Mouse (Mus musculus) urinary bladder, postnatal 14 days (tissue): ENCODE data around the gene Lgr4.

Experiments used
- DNase-seq: peaks from one replicate; pipeline ENCODE4 v3.0.0; 2021; ENCODE audit warnings: low spot score

Gene Lgr4

GRCm38 (mm10) chr2:109951050-109951449, 33.6 kb downstream of the Lgr4 start:
- no peak for DNase-seq

DNA sequence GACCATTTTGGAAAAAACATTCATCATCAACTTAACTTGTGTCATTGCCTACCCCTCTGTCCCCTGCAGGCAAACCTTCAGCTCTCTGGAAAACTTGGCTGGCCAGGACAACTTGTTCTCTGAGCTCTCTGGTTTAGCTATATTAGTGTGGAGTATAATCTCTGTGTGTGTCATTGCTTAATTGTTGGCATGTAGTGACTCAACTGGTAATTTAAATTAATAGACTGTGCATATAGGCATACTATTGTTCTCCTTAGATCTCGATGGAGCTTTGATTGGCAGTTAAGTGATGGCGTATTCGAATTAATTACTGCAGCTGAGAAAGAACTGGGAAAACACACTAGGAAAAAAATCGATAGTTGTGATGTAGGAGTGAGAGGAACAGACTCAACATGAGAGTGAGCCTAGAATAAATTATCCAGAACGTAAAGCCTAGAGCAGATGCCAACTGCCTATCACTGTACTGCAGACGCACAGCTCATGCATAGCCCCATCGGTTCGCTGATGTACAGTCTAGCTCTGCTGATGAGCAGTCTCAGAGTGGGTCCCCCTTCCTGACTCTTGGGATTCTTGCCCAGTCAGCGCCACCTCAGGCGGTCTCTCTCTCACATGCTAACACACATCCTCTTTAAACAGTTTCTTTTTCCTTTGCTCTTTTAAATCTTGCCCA, 35.7 kb downstream of the Lgr4 start:
- DNase-seq: no peak

DNA sequence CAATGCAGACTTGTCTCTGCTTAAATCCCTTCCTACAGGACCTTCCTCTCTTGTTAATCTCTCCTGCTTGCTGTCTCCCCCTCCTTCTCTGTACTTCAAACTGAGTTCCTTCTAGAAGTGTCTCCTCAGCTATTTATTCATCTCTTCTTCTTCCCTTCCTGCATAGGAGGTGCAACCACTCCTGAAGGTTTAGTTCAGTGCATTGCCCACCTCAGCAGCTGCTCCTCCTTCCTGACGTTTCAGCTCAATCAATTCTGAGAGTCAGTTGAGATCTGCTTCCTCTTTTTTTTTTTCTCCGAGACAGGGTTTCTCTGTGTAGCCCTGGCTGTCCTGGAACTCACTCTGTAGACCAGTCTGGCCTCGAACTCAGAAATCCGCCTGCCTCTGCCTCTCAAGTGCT, 36.4 kb downstream of the Lgr4 start:
- no peak for DNase-seq

- no peak for DNase-seq
These were observed 37.6 kb downstream of the Lgr4 start for GRCm38 (mm10) chr2:109955060-109955459.

- DNase-seq: no peak
These were observed 38.5 kb downstream of the Lgr4 start for GRCm38 (mm10) chr2:109955910-109956309.

- no peak for DNase-seq
These were observed 39.3 kb downstream of the Lgr4 start for GRCm38 (mm10) chr2:109956785-109957184.

DNA sequence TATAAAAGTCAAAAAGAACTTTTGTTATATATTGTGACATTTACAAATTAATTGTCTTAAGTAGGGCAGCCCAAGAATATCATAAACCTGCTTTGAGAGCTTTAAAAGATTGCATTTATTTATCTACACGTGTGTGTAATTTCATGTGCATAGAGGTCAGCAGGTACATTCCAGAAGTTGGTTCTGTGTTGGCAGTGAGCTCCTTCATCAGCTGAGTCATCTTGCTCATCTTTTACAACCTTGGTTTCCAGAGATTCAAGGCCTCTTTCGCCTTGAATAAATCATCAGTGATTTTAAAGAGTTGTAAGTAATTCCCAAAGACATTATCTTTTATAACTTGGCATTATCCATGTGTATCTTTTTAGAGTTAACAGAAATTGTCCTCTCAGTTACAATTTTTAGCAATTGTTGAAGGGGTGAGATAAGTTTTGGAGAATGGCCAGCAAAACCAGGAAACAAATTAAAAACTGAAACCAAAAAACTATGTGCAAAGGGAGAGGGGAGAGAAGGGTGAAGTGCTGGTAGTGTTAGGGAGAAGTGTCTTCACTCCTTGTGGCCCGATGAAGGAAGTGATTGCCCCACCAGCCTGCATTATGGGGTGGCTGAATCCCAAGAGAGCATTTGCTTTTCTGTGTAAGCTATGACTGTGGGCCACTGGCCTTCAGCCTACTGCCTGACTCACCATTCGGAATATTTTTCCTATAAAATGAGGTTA, 41.4 kb downstream of the Lgr4 start:
- DNase-seq: peak; percentile 35

DNA sequence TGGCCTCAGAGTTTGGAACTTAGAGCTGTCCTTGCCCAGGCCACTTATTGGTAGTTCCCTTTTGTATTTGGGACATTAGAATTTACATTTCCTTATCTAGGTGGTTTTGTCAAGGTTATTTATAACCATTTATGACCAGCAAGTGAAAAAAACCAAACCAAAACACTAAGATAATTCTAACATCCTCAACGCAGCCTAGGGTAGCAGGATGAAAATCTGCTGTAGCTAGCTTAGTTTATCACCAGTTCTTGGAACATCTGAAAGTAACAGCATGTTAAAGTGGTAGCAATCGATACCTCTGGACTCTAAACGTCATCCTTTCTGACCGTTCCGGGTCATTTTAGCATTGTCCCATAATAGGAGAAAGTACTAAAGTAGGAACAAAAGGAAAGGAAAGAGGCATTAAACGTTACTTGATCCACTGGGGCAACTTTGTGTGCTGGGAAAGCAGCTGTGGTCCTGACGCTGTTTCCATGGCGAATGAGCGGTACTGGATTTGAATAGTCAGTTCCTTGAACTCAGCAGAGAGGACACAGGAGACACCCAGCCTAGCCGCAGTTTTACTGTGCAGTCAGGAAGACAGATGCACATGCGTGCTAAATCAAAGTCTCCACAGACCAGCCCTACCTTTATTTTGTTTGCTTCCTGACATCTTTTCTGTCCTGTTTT, 42.1 kb downstream of the Lgr4 start:
- DNase-seq: no peak

DNA sequence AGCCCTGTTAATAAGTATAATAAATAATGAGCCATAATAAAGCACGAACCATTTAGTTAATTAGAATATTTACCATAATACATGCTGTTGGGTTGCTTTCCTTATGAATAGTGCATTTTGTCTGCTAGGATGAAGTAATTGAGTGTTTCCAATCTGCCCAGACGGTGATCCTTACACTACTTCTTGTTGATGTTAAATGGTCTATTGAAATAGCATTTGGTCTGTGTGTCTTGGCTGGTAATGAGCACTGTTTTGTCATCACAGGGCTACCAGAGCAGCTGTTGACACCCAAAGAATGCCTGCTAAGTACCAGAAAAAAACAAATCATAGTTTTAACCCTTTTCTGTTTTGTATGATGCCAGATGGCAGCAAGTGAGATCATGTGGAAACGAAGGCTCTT, 42.8 kb downstream of the Lgr4 start:
- no peak for DNase-seq

DNA sequence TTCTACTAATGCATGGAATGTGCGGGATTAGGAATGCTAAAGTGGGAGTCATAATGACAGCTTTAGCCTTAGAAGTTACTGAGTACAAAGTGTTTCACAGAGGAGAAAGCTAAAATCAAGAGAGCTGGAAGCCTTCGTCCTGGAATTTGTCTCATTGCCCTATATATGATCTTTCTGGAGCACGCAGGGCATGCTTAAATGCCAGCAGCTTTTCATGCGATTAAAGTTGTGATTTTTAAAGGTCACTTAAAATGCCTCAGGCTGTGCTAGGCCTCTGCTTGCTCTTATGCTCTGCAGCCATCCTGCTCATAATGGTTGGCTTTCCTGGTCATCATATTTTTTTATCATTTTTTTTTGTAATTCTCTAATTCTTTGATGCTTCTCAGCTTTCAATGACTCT, 43.7 kb downstream of the Lgr4 start:
- no peak for DNase-seq

- no peak for DNase-seq
These were observed 46.3 kb downstream of the Lgr4 start for GRCm38 (mm10) chr2:109963591-109964258.

GRCm38 (mm10) chr2:109965753-109966420, 48.4 kb downstream of the Lgr4 start:
- DNase-seq: no peak

DNA sequence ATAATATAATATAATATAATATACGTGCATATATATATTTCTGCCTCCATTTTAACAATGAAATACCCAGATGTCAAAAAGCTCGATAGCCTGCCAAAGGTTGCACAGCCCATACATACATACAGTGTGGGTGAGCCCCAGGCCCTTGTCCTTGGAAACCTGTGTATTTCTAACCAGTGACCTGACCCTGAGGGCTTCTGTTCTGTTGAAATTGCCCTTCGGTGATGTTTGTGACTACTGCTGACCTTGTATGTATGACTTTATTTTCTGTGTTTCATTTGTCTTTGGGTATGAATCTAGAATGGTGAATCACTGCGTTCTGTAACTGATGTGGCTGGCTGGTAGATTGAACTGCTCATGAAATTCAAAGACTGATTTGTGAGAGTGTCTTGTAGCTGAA, 49.4 kb downstream of the Lgr4 start:
- DNase-seq: no peak

DNA sequence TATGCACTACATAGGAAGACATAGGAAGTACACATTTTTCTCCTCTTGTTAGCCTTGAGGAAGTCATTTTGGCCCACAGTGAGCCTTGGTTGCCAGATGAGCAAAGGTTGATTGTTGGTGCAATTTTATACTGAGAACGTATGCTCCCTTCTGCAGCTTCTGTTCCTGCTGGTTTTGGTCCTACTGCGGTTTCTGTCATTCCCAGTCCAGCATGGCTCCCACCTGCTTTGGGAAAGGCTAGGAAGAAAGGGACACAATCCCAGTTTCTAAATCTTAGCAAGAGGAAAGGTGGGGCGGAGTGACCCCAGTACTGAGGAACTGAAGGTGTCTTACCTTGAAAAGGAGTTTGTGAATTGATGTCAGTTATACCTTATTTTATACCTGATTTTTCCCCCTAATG, 51.9 kb downstream of the Lgr4 start:
- no peak for DNase-seq

DNA sequence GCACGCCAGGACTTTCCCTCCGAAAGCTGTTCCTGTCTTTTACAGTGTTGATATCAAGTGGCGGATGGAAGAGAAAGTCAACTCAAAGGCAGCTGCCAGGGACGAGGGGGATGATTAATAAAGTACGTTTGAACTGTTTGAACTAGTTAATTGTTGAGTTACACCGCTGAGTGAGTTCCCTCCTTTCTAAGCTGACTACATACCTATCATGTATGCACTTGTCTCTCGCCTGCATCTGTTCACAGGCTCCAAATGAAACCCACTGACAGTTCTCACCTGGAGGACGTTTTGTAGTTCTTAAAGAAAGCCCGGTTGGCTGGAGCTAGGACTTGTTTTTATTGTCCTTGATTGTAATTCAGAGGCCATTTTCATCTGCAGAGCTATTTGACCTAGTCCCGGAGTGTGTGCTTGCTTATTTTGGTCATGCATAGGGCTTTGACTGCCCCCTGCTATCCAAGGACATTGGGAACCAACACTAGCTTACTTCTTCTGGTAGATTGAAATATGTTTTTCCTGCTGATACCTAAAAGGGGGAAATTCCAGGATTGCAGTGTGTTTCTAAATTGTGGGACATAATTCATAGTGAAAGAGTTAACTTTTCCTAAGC, 52.6 kb downstream of the Lgr4 start:
- no peak for DNase-seq

- no peak for DNase-seq
These were observed 53.4 kb downstream of the Lgr4 start for GRCm38 (mm10) chr2:109970744-109971410.

- DNase-seq: no peak
These were observed 54.9 kb downstream of the Lgr4 start for GRCm38 (mm10) chr2:109972310-109972709.

DNA sequence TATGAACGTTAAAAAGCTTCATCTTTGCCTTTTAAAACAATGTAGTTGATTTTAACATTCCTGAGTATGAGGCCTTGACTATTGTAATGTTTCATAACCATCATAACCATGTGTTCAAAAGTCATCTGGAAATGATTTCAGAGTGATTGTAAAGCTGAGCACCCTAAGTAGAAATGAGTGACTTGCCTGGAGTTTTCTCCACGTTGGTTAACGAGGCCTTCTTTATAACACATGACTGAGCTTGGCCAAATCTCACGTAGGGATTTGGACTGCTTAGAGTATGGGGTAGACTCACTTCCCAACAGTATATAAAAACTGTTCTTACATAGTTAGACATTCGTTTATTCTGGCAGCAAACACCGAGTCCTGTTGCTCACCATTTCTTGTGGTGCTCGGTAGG, 55.5 kb downstream of the Lgr4 start:
- no peak for DNase-seq

GRCm38 (mm10) chr2:109974807-109975206, 57.4 kb downstream of the Lgr4 start:
- DNase-seq: no peak

DNA sequence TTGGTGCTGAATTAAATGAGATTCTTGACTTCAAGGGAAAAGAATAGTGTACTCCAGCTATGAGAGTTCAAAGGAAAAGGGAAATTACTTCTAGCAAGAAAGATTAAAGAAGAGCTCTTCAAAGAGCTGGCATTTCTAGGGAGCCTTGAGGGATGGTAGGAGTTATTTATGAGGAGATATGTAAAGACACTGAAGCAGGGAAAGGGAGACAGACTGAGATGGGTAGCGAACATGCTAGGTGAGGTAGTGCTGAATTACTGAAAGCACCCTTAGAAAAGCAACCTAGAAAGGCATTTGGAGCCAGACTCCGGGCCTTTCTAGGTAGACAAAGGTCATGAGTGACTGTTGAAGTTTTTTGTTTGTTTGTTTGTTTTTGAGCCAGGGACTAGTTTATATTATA, 58.7 kb downstream of the Lgr4 start:
- DNase-seq: no peak

DNA sequence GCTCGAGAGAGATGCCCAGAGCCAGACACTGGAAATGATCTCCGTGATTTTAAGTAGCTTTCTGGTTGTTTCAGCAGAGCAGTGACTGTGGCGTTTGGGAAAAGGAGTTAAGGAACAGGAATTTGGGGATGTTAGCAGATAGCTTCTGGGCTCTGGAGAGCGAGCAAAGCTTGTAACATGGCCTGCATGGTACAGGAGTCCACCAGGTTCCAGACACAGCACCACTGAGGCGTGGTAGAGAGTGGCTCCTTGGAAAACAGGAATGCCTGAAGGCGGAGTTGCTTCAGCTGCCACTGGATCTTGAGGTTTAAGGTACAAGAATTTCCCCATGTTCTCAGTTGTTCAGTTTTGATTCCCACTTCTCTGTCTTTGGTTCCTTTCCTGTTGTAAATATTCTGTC, 59.9 kb downstream of the Lgr4 start:
- no peak for DNase-seq
